Mouse (Mus musculus) ES-Bruce4 (cell line): ENCODE measurements around the gene Atp1a2. TPM values are rescaled to one million over a fixed set of nuclear protein-coding genes. Genes with fewer than 3 reads are reported as not detected.
A peak's percentile ranks its signal among the peaks of the same experiment; 100 is the strongest.

Experiments used
- H3K27ac ChIP-seq: 2 replicates; pipeline ENCODE4 v1.5.1; 2012; ENCODE audit warnings: low read length, inconsistent platforms; ENCODE audit not compliant: insufficient read depth
- H3K27me3 ChIP-seq: 2 replicates; pipeline ENCODE4 v1.6.1; 2012; ENCODE audit warnings: mild to moderate bottlenecking, low read length, inconsistent platforms; ENCODE audit not compliant: control insufficient read depth, poor library complexity, insufficient read depth, severe bottlenecking
- H3K36me3 ChIP-seq: 2 replicates; pipeline ENCODE4 v1.6.1; 2012; ENCODE audit warnings: inconsistent platforms, mild to moderate bottlenecking, low read length, moderate library complexity; ENCODE audit not compliant: control insufficient read depth, poor library complexity, insufficient read depth, severe bottlenecking
- H3K4me1 ChIP-seq: one replicate; pipeline ENCODE4 v1.8.1; 2011; ENCODE audit warnings: low read length; ENCODE audit not compliant: control insufficient read depth, insufficient read depth
- H3K4me3 ChIP-seq: 2 replicates; pipeline ENCODE4 v1.5.1; 2011; ENCODE audit warnings: low read depth, mild to moderate bottlenecking, low read length
- H3K9ac ChIP-seq: 2 replicates; pipeline ENCODE4 v1.6.1; 2012; ENCODE audit warnings: low read depth, mild to moderate bottlenecking, inconsistent platforms; ENCODE audit not compliant: poor library complexity, severe bottlenecking
- H3K9me3 ChIP-seq: replicated peaks from 2 replicates; pipeline ENCODE4 v1.6.1; 2012; ENCODE audit warnings: mild to moderate bottlenecking, low read length, inconsistent platforms; ENCODE audit not compliant: control insufficient read depth, poor library complexity, insufficient read depth, severe bottlenecking
- CTCF ChIP-seq: IDR thresholded peaks from one replicate; pipeline ENCODE4 v1.8.1; 2011; ENCODE audit warnings: low read depth, low read length
- EP300 ChIP-seq: IDR thresholded peaks from 2 replicates; pipeline ENCODE4 v1.6.1; 2011; ENCODE audit warnings: low read depth, low read length; ENCODE audit not compliant: insufficient read depth
- POLR2A ChIP-seq: IDR thresholded peaks from one replicate; pipeline ENCODE4 v1.8.1; 2011; ENCODE audit warnings: low read length; ENCODE audit not compliant: insufficient read depth
- polyA plus RNA-seq: library from polyadenylated mRNA; stranded (reverse); fragments of >200 nt; gene quantifications from 2 replicates; pipeline ENCODE4 v1.2.4, GENCODE M21; 2011; ENCODE audit warnings: low read depth; ENCODE audit not compliant: missing spikeins, insufficient read depth, insufficient read length

Gene Atp1a2
- polyA plus RNA-seq, 1 experiment: 2.1 TPM

GRCm38 (mm10) chr1:172274116-172274515 lies 23.7 kb downstream of the Atp1a2 start:
- Histone ChIP-seq H3K36me3 (no peaks in the 10 kb centered on the region), H3K9ac (no peak overlapping the region), H3K4me3 (no peak overlapping the region), H3K27ac (no peak overlapping the region), H3K9me3 (no peaks in the 10 kb centered on the region), H3K4me1 (no peaks in the 10 kb centered on the region), H3K27me3 (no peaks in the 10 kb centered on the region)
- TF ChIP-seq EP300: no peak
- TF ChIP-seq POLR2A: no peak

GRCm38 (mm10) chr1:172273386-172273785 lies 24.5 kb downstream of the Atp1a2 start:
- Histone ChIP-seq H3K4me3 (no peak overlapping the region), H3K9ac (no peak overlapping the region), H3K36me3 (no peaks in the 10 kb centered on the region), H3K27me3 (no peaks in the 10 kb centered on the region), H3K4me1 (no peaks in the 10 kb centered on the region), H3K27ac (no peak overlapping the region), H3K9me3 (no peaks in the 10 kb centered on the region)
- TF ChIP-seq POLR2A (no peak), CTCF (no peak), EP300 (no peak)

- H3K27me3 ChIP-seq: no peaks in the 10 kb centered on the region
Observed at GRCm38 (mm10) chr1:172271765-172272164, 26.1 kb downstream of the Atp1a2 start.

GRCm38 (mm10) chr1:172271208-172271607 lies 26.7 kb downstream of the Atp1a2 start:
- H3K9ac ChIP-seq: no peak overlapping the region
- no peak overlapping the region for H3K27ac ChIP-seq
- no peaks in the 10 kb centered on the region for H3K27me3 ChIP-seq

More at GRCm38 (mm10) chr1:172271765-172272164, 26.1 kb downstream of the Atp1a2 start:
- H3K4me3 ChIP-seq: no peak overlapping the region
- no peaks in the 10 kb centered on the region for H3K9me3 ChIP-seq
- H3K9ac ChIP-seq: no peak overlapping the region
- no peaks in the 10 kb centered on the region for H3K4me1 ChIP-seq
- TF ChIP-seq CTCF: no peak
- TF ChIP-seq EP300: no peak
- TF ChIP-seq POLR2A: no peak
- no peaks in the 10 kb centered on the region for H3K36me3 ChIP-seq
- no peak overlapping the region for H3K27ac ChIP-seq

GRCm38 (mm10) chr1:172261477-172262078 lies 36.3 kb downstream of the Atp1a2 start, which contains the start of gene Igsf8:
TSS of gene Igsf8 (plus strand) at chr1:172261641.
- no peak within 1 kb of the TSS for H3K9ac ChIP-seq
- H3K27ac ChIP-seq: peak within 1 kb of the TSS; percentile 79
- no peaks in the 10 kb centered on the region for H3K4me1 ChIP-seq
- no peaks in the 10 kb centered on the region for H3K36me3 ChIP-seq
- H3K9me3 ChIP-seq: peaks cover 14% of the 10 kb centered on the region
- H3K4me3 ChIP-seq: no peak within 1 kb of the TSS
- TF ChIP-seq CTCF (no peak), POLR2A (no peak), EP300 (no peak)
- H3K27me3 ChIP-seq: no peaks in the 10 kb centered on the region

More at GRCm38 (mm10) chr1:172271208-172271607, 26.7 kb downstream of the Atp1a2 start:
- Histone ChIP-seq H3K9me3 (no peaks in the 10 kb centered on the region), H3K4me1 (no peaks in the 10 kb centered on the region), H3K4me3 (no peak overlapping the region), H3K36me3 (no peaks in the 10 kb centered on the region)
- TF ChIP-seq POLR2A: no peak
- no peak for TF ChIP-seq CTCF
- TF ChIP-seq EP300: no peak

GRCm38 (mm10) chr1:172258314-172258713 lies 39.5 kb downstream of the Atp1a2 start, which contains the start of gene Atp1a4:
TSS of gene Atp1a4 (minus strand) at chr1:172258414.
- no peaks in the 10 kb centered on the region for H3K27me3 ChIP-seq
- no peak for TF ChIP-seq POLR2A
- no peak for TF ChIP-seq CTCF
- TF ChIP-seq EP300: no peak
- H3K4me3 ChIP-seq: no peak within 1 kb of the TSS
- H3K4me1 ChIP-seq: no peaks in the 10 kb centered on the region
- no peak within 1 kb of the TSS for H3K9ac ChIP-seq
- no peak within 1 kb of the TSS for H3K27ac ChIP-seq
- no peaks in the 10 kb centered on the region for H3K36me3 ChIP-seq
- H3K9me3 ChIP-seq: no peaks in the 10 kb centered on the region
